Mouse (Mus musculus) gastrocnemius, adult 2 months (tissue): ENCODE results near the gene Disp3. TPM values are rescaled to one million over a fixed set of nuclear protein-coding genes. Genes with fewer than 3 reads are reported as not detected.

Experiments
- DNase-seq: peaks from one replicate; pipeline ENCODE4 v3.0.0; 2022
- H3K27ac ChIP-seq: fragments of 200-600 bp; 2 replicates; pipeline ENCODE4 v1.8.1; 2022; ENCODE audit warnings: mild to moderate bottlenecking
- H3K4me3 ChIP-seq: fragments of 200-600 bp; 2 replicates; pipeline ENCODE4 v1.8.1; 2022; ENCODE audit warnings: mild to moderate bottlenecking, moderate library complexity
- CTCF ChIP-seq: fragments of 200-600 bp; IDR thresholded peaks from 2 replicates; pipeline ENCODE4 v1.8.1; 2022; ENCODE audit warnings: antibody characterized with exemption, mild to moderate bottlenecking, moderate library complexity
- intact Hi-C: fragments of 180-260 bp; cut with DNase I; formaldehyde crosslinking; loops from one replicate; pipeline ENCODE4 v1.15.1; 2025
- total RNA-seq, 2 experiments: library from RNA; stranded (reverse); gene quantifications; 2 replicates each; pipeline ENCODE4 v1.2.3; 2021

The Disp3 gene
- total RNA-seq, 2 experiments from 2014 or later = not detected

DNA sequence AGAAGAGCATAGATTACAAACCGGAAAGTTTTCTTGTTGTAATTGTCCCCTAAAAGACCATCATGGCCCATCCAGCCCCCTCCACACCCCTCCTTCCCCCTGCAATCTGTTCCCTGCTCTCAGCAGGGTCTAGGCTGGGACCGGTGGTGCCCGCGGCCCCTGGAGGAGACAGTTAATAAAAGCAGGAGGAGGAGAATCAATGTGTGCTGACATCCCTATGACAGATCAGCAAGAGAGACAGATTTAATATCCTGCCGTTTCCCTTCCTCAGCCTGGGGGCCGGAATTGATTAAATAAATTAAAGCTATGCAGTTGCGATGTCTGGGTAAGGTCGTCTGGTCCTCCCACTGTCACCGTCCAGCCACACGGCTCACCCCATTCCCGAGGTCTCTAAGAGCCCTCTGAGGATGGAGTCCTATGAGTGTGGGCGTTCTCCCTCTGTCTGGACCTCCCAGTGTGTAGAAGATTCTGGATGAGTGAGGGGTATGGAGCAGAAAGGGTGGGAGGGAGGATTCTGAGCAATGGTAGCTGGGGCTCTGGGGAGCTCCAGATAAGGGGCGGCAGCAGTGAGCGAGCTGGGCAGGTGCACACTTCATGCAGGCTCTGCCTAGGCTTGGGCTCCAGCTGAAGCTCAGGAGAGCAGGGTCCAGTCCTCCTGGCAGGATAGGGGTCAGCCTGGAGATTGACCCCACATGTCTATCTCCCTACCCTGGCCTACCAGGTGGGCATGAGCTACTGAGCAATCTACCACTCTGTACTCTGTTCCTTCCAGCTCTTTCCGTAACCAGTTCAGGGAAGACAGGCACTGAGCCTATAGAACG is 24.7 kb upstream of the Disp3 start:
- intact Hi-C loops = no loop called here
- TF ChIP-seq CTCF = no peak
- H3K4me3 ChIP-seq = no peak overlapping the region
- no peak overlapping the region for H3K27ac ChIP-seq
- no peak for DNase-seq

DNA sequence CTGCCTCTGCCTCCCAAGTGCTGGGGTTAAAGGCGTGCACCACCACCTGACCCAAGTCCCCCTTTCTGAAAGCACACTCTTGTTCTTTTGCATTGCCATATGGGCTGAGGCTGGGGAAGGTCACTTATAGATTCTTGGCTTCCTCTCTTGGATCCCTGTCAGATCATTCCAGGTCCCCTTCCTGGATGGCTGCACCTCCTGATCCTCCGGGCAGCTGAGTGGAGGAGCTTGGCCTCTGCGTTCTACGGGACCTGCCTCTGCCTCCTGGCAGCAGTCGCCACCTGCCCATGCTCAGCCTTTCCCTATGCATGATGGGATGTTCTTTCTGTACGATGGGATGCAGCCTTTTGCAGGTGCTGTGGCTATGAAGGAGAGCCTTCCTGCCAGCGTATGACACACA is 23.1 kb upstream of the Disp3 start:
- H3K27ac ChIP-seq = no peak overlapping the region
- no peak overlapping the region for H3K4me3 ChIP-seq
- TF ChIP-seq CTCF = no peak
- intact Hi-C loops = no loop called here
- no peak for DNase-seq

DNA sequence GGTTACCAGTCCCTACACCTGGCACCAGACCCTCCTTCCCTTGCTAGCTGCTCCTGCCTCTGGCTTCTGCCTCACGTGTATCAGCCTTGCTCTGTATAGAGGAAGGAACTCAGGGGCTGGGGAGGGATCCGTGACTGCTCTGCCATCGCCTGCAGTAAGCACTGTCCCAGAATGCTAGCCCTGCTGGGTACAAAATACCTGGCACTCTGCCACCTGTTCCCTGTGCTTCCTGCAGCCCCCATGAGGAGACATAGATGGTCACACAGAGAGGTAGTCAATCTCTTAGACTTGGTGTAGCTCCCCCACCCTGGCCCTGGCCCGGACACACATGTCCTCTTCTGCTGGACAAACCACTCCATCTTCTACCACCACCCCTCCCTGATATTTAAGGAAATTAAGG is 22.4 kb upstream of the Disp3 start:
- Histone ChIP-seq H3K27ac (no peak overlapping the region), H3K4me3 (no peak overlapping the region)
- DNase-seq = no peak
- TF ChIP-seq CTCF = no peak
- intact Hi-C loops = no loop called here

DNA sequence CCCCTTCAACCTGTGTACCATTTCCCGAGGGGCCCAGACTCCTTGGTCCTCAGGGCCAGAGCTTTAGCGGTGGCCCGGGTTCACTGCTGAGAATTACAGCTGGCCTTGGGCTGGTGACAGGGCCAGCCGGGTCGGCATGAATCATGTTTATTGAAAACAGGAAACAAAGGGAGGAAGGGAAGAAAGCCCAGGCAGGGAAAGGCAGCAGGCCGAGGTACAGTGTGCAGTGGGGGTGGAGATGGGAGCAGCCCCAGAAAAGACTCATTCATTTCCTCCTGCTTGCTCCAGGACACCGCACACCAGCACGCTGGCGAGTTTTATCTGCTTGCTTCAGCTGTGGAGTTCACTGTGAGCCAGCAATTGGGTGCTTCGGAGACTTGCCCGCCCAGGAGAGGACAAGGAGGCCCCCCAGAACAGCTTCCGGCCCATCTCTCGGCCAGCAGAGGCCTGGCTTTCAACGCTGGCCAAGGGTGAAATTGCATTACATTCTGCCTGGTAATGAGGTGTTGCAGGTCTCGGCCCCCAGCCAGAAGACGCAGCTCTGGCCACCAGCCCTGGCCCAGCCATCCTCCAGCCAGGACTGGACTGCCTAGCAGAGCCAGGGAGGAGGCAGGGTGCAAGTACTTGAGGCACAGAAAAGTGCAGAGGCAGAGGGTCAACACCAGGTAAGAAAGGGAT is 18.8 kb upstream of the Disp3 start:
- intact Hi-C loops = no loop called here
- Histone ChIP-seq H3K27ac (no peak overlapping the region), H3K4me3 (no peak overlapping the region)
- peak; percentile 48 for DNase-seq
- no peak for TF ChIP-seq CTCF

DNA sequence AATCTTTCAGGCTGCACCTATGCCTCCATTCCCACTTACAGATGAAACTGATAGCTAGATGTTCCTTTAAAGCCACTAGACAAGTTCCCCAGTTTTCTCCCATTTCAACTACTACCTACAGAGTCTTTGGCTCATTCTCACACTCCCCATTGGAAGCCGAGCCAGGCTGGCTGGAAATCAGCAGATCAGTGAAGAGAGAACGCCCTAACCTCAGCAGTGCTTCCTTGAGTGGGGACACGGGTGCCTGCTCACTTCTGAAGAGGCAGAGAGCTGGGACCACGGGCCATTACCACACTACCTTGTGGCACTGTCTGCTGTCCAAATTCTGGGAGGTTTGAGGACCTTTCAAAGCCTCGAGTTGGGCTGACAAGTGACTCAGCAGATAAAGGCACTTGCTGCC is 11.0 kb upstream of the Disp3 start:
- intact Hi-C loops = no loop called here
- DNase-seq = no peak
- no peak for TF ChIP-seq CTCF
- H3K27ac ChIP-seq = no peak overlapping the region
- no peak overlapping the region for H3K4me3 ChIP-seq

DNA sequence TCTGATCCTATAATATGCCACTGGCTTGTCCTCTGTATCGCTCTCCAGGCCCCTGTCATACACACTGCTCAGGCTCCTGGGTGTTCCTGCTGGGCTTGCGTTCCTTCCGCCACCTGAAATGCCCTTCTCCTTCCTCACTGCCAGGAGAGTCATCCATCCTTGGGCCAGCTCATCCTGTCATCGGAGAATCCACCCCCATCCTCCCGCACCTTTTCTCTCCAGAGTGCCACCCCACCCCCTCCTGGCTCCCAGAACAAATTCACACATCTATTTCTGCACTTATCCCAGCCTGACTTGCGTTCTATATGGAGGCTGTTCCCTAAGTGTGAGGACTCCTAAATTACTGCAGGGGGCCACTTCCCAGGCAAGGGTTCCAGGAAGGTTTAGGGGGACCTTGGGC is 9.9 kb upstream of the Disp3 start:
- Histone ChIP-seq H3K27ac (no peak overlapping the region), H3K4me3 (no peak overlapping the region)
- intact Hi-C loops = no loop called here
- no peak for DNase-seq
- TF ChIP-seq CTCF = no peak

DNA sequence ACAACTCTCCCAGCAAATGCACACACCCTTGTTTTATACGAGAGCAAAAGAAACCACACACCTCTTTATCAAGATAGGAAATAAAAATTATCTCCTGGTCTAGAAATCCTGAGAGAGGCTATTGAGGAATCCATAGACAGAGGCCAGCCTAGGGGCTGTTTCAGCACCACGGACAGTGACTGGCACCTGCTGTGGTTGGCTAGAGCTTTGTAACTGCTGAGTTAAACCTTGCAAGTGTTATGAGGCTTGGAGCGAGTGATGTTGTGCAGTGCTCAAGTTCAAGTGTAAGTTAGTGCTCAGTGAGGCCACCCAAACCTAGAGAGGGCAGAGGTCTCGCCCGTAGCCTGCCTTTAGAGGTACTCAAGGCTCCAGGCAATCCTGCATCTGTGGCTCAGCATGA is 5.6 kb upstream of the Disp3 start:
- intact Hi-C loops = no loop called here
- Histone ChIP-seq H3K4me3 (no peak overlapping the region), H3K27ac (no peak overlapping the region)
- TF ChIP-seq CTCF = no peak
- no peak for DNase-seq

DNA sequence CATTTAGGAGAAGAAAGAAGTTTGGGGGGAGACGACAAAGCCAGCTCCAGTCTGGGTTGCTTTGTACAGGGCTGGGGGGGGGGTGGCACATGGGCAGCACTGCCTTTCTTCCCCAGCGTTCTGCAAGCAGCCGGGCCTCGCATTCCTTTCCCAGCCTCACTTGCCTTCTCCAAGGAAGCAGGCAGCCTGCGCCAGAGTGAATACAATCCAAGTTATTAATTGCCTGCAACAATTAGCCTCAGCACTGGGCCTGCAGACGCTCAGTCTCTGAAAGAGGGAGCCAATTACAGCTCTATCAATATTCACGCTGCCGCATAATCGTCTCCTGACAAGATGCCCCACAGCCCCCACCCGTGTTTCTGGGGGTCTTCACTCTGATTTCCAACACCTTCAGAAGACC is 4.1 kb upstream of the Disp3 start:
- no peak overlapping the region for H3K27ac ChIP-seq
- TF ChIP-seq CTCF = no peak
- no peak overlapping the region for H3K4me3 ChIP-seq
- DNase-seq = no peak
- intact Hi-C loops = no loop called here

DNA sequence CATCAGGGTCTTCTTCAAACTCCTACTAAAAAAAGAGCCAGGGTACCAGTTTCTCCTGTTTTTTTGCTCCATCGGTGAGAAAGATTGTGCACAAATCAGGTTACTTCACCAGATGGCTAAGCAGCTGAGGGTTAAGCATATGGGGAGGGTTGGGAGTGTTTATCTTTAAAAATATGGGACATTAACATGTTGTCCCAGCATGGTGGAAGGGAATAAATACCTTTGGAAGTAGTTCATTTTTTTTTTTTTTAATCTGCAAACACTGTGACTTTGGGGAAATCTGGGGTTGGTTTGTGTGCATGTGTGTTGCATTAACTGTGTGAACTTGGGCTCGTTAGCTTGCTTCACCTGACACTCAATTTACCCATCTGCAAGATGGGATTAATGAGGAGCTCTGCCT is 3.3 kb upstream of the Disp3 start:
- no peak for TF ChIP-seq CTCF
- DNase-seq = no peak
- intact Hi-C loops = no loop called here
- Histone ChIP-seq H3K4me3 (no peak overlapping the region), H3K27ac (no peak overlapping the region)

DNA sequence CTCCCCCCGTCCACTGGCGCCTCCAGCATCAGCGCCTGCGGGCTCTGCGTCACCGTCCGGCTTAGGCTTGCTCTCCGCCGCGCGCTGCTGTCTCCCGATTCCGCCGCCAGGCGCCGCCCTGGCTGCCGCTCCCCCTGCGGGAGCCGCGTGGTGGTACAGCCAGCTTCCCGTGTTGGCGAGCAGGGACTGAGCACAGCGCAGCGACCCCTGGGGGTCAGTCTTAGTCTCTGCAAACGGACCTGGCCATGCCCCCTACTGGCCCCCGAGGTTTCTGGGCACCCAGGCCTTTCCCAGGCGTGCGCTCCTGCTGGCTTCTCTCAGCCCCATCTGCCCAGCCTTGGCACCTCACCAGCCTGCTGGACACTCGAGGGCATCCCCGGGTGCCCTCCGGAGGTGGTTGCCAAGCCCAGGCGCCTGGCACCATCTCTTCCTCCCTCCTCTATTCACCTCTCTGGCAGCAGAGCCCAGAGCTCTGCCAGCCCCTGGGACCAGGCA is 337 bp upstream of the Disp3 start:
- peak overlapping the region; percentile 60 for H3K4me3 ChIP-seq
- peak; percentile 75 for DNase-seq
- peak; percentile 81 for TF ChIP-seq CTCF
- intact Hi-C loops = no loop called here
- H3K27ac ChIP-seq = no peak overlapping the region

DNA sequence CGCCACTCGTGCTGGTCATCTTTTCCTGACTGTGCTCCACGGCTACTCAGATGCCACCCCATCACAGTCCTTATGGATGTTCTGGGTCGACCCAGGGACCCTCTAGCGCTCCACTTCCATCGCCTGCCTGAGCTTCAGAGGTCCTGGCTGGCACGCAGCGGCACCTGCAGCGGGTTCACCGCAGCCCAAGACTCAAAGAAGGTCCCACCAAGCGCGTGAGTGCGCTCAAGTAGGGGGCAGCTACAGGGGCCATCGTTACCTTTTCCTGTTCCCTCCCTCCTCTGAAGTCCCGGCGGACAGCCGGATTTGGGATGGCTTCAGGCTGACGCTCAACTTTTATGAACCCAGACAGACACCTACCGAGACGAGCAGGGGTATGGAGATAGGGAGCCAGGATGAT is 724 bp downstream of the Disp3 start:
- H3K4me3 ChIP-seq = peak overlapping the region; percentile 60; the same call in 1 of the 2 replicates
- DNase-seq = no peak
- intact Hi-C loops = no loop called here

DNA sequence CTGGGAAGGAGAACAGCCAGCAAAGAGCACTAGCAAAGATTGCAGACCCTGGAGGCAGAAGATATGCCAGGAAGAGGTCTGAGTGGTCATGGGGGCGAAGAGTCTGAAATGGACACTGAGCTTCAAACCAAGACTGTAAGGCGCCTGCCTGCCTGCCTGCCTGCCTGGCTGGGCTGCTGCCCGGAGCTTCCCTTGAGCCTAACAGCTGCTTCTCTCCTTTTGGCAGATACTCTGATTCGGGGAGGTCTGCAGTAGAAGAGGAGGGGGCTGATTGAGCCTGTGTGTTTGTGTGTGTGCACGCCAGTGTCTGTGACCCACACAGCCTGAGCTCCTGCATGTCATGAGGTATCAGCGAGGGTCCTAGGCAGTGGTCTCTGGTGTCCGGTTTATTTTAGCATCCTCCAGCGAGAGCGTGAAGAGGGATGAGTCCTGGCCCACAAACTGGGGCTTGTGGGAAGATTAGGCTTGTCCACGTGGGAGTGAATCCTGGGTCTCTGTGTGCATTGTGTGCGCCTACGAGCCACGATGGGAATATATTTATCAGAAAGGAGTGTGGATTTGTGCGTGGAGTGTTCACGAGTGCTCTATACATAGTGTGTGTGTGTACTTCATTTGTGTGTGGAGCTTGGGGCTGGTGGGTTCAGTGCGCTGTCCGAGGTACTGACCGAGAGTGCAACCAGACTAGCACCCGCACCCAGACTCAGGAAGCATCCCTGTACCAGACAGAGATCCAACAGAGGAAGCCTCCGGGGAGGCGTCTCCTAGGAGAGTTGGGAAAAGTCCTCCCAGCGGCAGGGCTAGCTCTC is 1.3 kb downstream of the Disp3 start:
- H3K4me3 ChIP-seq = no peak overlapping the region
- DNase-seq = no peak
- no peak for TF ChIP-seq CTCF
- intact Hi-C loops = no loop called here
- no peak overlapping the region for H3K27ac ChIP-seq

More for the DNA sequence above, 724 bp downstream of the Disp3 start:
- no peak for TF ChIP-seq CTCF
- no peak overlapping the region for H3K27ac ChIP-seq

DNA sequence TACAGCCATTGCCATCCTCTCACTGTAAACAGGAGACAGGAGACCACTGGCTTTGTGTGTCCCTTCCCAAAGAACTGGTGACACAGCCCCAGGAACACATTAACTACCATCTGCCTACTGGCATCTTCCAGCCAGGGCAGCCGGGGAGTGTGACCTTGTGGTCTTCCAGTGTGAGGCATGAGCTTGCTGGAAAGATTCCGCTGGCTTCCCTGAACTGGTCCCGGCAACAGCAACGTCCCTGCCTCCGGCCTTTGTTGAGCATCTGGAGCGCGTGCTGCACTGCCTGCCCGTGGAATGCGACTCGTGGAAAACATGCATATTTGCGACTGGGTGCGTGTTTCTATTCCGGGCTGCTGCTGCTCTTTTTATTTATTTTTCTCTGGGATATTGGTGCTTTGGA is 3.5 kb downstream of the Disp3 start:
- no peak overlapping the region for H3K27ac ChIP-seq
- intact Hi-C loops = no loop called here
- no peak overlapping the region for H3K4me3 ChIP-seq
- no peak for DNase-seq
- no peak for TF ChIP-seq CTCF
